Mouse (Mus musculus): ENCODE results near the gene Kcnc4.

Kcnc4 gene

GRCm38 (mm10) chr3:107459196-107459772, at the start of gene Kcnc4:
Gene Kcnc4, minus strand, starts transcription at chr3:107459552.
- no peak for DNase-seq (ENCODE audit: low spot score in 2 of 2)

- DNase-seq (ENCODE audit: low spot score in 2 of 2) = no peak
Observed at GRCm38 (mm10) chr3:107508696-107509095, 49.3 kb upstream of the Kcnc4 start.

GRCm38 (mm10) chr3:107507966-107508365, 48.6 kb upstream of the Kcnc4 start:
- no peak for DNase-seq (ENCODE audit: low spot score in 2 of 2)

GRCm38 (mm10) chr3:107506531-107506930, 47.2 kb upstream of the Kcnc4 start:
- no peak for DNase-seq (ENCODE audit: low spot score in 2 of 2)

- DNase-seq (ENCODE audit: low spot score in 2 of 2) = no peak
Observed at GRCm38 (mm10) chr3:107505464-107506367, 46.4 kb upstream of the Kcnc4 start.

GRCm38 (mm10) chr3:107504542-107504941, 45.2 kb upstream of the Kcnc4 start:
- DNase-seq (ENCODE audit: low spot score in 2 of 2) = no peak

- DNase-seq (ENCODE audit: low spot score in 2 of 2) = no peak
Observed at GRCm38 (mm10) chr3:107503716-107504115, 44.4 kb upstream of the Kcnc4 start.

- no peak for DNase-seq (ENCODE audit: low spot score in 2 of 2)
Observed at GRCm38 (mm10) chr3:107501702-107502151, 42.4 kb upstream of the Kcnc4 start.

- DNase-seq (ENCODE audit: low spot score in 2 of 2) = no peak
Observed at GRCm38 (mm10) chr3:107500301-107500700, 40.9 kb upstream of the Kcnc4 start.

- no peak for DNase-seq (ENCODE audit: low spot score in 2 of 2)
Observed at GRCm38 (mm10) chr3:107496086-107496850, 36.9 kb upstream of the Kcnc4 start.

- no peak for DNase-seq (ENCODE audit: low spot score in 2 of 2)
Observed at GRCm38 (mm10) chr3:107495524-107495923, 36.2 kb upstream of the Kcnc4 start.

- peak; percentile 57 to 66 for DNase-seq (ENCODE audit: low spot score in 2 of 2)
Observed at GRCm38 (mm10) chr3:107491459-107491858, 32.1 kb upstream of the Kcnc4 start.

GRCm38 (mm10) chr3:107488637-107489036, 29.3 kb upstream of the Kcnc4 start:
- DNase-seq (ENCODE audit: low spot score in 2 of 2) = no peak

- peak; percentile 48 to 54 for DNase-seq (ENCODE audit: low spot score in 2 of 2)
Observed at GRCm38 (mm10) chr3:107483290-107483689, 23.9 kb upstream of the Kcnc4 start.

GRCm38 (mm10) chr3:107480660-107481059, 21.3 kb upstream of the Kcnc4 start:
- no peak for DNase-seq (ENCODE audit: low spot score in 2 of 2)

- no peak for DNase-seq (ENCODE audit: low spot score in 2 of 2)
Observed at GRCm38 (mm10) chr3:107472198-107472597, 12.8 kb upstream of the Kcnc4 start.

GRCm38 (mm10) chr3:107469059-107469458, 9.7 kb upstream of the Kcnc4 start:
- no peak for DNase-seq (ENCODE audit: low spot score in 2 of 2)

- no peak for DNase-seq (ENCODE audit: low spot score in 2 of 2)
Observed at GRCm38 (mm10) chr3:107468106-107468505, 8.8 kb upstream of the Kcnc4 start.

- DNase-seq (ENCODE audit: low spot score in 2 of 2) = peak; percentile 79 to 81
Observed at GRCm38 (mm10) chr3:107466577-107466976, 7.2 kb upstream of the Kcnc4 start.

- DNase-seq (ENCODE audit: low spot score in 2 of 2) = peak; percentile 74 to 79
Observed at GRCm38 (mm10) chr3:107462160-107462559, 2.8 kb upstream of the Kcnc4 start.

- no peak for DNase-seq (ENCODE audit: low spot score in 2 of 2)
Observed at GRCm38 (mm10) chr3:107459773-107460431, 550 bp upstream of the Kcnc4 start.

Measured in frontal cortex, postnatal 25 days (tissue).